Mouse (Mus musculus): ENCODE results near the gene Myo18b.

The Myo18b gene

DNA sequence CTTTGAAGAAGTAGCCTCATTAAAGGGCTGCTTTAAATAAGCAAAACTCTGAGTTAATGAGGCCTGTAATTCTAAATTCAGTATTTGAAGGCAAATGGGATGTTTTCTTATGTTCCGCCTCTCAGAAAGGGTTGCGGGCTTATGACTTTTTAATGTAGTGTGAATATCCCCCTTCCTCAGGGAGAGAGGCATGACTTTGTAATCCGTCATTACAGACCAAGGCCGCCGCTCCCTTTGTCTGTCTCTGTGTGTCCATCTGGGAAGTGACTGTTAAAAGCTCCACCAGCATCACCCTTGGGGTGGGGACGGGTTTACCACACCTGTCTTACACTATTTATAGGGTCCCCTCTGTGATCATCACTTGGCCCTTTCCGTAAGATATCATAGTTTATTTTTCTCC lies 100.1 kb downstream of the Myo18b start:
- no peak for DNase-seq (ENCODE audit: low spot score)

GRCm38 (mm10) chr5:112791792-112792780 lies 104.1 kb downstream of the Myo18b start:
- no peak for DNase-seq (ENCODE audit: low spot score)

- no peak for DNase-seq (ENCODE audit: low spot score)
These were observed 105.6 kb downstream of the Myo18b start for GRCm38 (mm10) chr5:112790376-112791111.

- no peak for DNase-seq (ENCODE audit: low spot score)
These were observed 107.7 kb downstream of the Myo18b start for GRCm38 (mm10) chr5:112788441-112788840.

DNA sequence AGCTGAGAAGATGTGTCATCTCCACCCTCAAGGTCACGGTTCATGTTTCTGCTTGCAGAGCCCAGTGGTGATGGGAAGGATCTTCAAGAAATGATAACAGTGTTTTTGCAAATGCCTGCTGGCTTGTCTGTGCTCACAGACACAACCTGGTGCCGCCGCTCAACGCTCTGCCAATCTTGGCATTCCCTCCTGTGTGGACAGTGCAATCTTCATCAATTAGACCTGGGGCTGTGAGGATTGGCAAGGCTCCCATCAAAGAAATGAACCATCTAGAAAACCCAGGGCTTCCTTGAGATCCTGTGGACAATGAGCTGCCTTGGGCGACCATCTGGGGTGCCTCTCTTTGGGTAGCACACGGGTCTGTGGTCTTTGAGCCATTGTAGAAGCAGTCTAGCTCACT lies 109.4 kb downstream of the Myo18b start:
- no peak for DNase-seq (ENCODE audit: low spot score)

GRCm38 (mm10) chr5:112786031-112786430 lies 110.1 kb downstream of the Myo18b start:
- DNase-seq (ENCODE audit: low spot score) = no peak

- DNase-seq (ENCODE audit: low spot score) = no peak
These were observed 114.4 kb downstream of the Myo18b start for GRCm38 (mm10) chr5:112781719-112782118.

- no peak for DNase-seq (ENCODE audit: low spot score)
These were observed 114.9 kb downstream of the Myo18b start for GRCm38 (mm10) chr5:112781231-112781630.

- no peak for DNase-seq (ENCODE audit: low spot score)
These were observed 115.8 kb downstream of the Myo18b start for GRCm38 (mm10) chr5:112780383-112780782.

GRCm38 (mm10) chr5:112776781-112777405 lies 119.3 kb downstream of the Myo18b start:
- no peak for DNase-seq (ENCODE audit: low spot score)

- DNase-seq (ENCODE audit: low spot score) = no peak
These were observed 122.7 kb downstream of the Myo18b start for GRCm38 (mm10) chr5:112773429-112773828.

DNA sequence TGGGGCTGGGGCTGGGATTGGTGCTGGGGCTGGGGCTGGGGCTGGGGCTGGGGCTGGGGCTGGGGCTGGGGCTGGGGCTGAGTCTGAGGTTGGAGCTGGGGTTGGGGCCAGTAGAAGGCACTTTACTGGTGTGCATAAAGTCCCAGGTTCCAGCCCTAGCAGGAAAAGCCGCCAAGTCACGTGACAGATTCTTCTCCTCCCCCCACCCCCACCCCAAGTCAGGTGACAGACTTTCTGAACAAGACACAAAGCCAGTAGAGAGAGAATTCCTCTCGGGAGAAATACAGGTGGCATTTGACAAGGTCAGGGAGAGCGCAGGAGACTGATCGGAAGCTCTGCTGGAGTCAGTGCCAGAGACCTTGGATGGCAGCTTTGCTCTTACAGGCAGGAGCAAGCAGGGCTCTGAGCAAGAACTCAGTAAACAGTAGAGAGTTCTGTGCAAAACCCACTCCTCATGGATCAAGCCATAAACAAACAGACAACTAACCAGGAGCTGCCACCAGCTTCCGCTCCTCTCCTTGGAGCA lies 124.7 kb downstream of the Myo18b start:
- peak; percentile 21 for DNase-seq (ENCODE audit: low spot score)

- no peak for DNase-seq (ENCODE audit: low spot score)
These were observed 126.4 kb downstream of the Myo18b start for GRCm38 (mm10) chr5:112769721-112770119.

DNA sequence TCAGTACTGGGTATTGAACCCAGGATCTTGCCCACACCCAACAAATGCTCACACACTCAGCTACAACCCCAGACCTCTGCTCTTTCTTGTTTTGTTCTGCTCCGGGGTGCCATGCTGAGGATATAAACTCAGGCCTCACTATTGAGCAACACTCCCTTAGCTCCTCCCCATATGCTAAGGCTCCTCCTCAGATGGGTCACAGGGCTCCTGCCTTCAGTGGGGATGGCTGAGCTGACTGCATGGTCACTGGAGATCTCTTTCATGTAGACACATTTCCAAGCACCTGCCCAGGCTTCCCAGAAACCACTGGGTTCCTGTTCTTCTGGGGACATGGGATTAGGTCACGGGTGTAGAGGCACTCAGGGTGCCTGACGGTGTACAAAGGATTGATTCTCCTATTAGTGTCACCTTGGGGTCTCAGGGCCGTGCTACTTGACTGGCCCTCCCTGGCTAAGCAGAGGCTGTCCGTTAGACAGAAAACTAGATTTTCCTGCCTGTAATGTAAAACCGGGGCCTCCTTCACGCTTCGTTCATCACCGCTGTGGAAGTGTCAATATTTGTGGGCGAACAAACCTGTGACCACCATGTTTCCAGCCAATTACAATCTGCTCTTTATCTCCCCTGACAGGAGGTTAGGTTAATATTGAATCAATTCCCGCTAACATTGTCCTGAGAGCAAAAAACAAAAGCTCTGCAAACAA lies 127.0 kb downstream of the Myo18b start:
- DNase-seq (ENCODE audit: low spot score) = peak; percentile 27

DNA sequence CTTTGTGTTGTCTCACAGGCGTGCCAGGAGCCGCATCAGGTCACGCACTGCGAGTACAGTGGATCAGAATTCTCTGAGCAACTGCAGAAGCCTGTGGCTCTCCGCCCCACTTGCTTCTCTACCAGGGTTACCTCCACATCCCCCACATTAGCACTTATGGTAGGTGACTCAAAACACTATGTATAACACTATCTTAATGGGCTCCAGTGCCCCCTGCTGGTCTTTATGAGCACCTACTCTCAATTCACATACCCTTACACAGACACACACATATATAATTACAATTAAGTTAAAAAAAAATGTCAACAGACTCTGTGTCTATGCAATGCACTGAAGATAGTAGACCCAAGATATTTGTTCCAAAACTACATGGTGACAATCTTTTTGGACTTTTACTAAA lies 127.6 kb downstream of the Myo18b start:
- DNase-seq (ENCODE audit: low spot score) = no peak

DNA sequence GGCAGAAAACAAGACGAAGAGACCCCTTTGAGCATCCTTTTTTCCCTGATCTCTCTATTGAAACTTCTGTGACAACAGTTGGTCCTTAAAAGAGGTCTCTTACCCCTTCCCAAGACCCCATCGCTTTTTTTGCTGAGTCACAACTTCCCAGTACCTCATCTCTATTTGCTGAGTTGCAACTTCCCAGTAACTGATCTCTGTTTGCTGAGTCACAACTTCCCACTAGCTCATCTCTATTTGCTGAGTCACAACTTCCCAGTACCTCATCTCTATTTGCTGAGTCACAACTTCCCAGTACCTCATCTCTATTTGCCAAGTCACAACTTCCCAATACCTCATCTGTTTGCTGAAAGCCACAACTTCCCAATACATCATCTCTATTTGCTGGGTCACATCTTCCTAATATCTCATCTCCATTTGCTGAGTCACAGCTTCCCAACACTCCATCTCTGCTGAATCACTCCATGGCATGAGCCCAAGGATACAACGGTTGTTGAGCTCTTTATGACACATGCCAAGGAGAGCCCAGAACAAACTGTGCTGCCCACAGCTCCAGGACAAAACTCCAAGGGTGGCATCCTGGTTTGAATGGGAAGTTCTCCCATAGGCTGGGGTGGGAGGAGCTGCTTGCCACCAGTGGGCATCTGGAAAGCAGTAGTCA lies 134.6 kb downstream of the Myo18b start:
- no peak for DNase-seq (ENCODE audit: low spot score)

DNA sequence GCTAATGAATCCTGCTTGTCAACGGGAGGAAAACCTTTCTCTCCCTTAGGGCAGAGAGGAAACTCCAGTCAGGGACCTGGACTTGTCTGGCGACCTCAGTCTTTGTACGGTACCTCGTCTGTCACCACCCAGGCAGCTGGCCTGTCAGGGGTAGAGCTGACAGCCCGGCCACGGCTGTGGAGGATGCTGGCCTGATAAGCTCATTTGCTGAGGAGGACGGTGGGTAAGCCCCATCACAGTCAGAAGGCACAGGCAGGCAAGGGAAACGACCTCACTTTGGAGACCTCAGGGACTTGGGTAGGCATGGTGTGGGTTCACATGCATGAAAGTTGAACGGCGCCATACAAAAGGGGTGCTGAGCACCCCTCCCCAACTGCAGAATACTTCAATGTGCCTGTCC lies 140.6 kb downstream of the Myo18b start:
- no peak for DNase-seq (ENCODE audit: low spot score)

- no peak for DNase-seq (ENCODE audit: low spot score)
These were observed 146.5 kb downstream of the Myo18b start for GRCm38 (mm10) chr5:112749634-112750033.

GRCm38 (mm10) chr5:112748001-112748719 lies 148.0 kb downstream of the Myo18b start:
- DNase-seq (ENCODE audit: low spot score) = no peak

- DNase-seq (ENCODE audit: low spot score) = no peak
These were observed 148.7 kb downstream of the Myo18b start for GRCm38 (mm10) chr5:112747306-112747930.

All from yolk sac, embryonic 10.5 days (tissue).